Mouse (Mus musculus) testis, adult 2 months (tissue): ENCODE data around the gene Olfr1404. TPM values are rescaled to one million over a fixed set of nuclear protein-coding genes. Genes with fewer than 3 reads are reported as not detected.

Experiments used
- H3K27ac ChIP-seq: fragments of 200-500 bp; 2 replicates; pipeline ENCODE4 v1.5.1; 2012; ENCODE audit warnings: low read depth, low read length; ENCODE audit not compliant: control insufficient read depth, insufficient read depth
- H3K27me3 ChIP-seq: fragments of 200-500 bp; 2 replicates; pipeline ENCODE4 v1.6.1; 2012; ENCODE audit warnings: mild to moderate bottlenecking, low read length, moderate library complexity; ENCODE audit not compliant: control insufficient read depth, insufficient read depth
- H3K36me3 ChIP-seq: fragments of 200-500 bp; 2 replicates; pipeline ENCODE4 v1.6.1; 2012; ENCODE audit warnings: mild to moderate bottlenecking, low read length; ENCODE audit not compliant: control insufficient read depth, insufficient read depth
- H3K4me1 ChIP-seq: fragments of 200-500 bp; 2 replicates; pipeline ENCODE4 v1.6.1; 2012; ENCODE audit warnings: low read length; ENCODE audit not compliant: control insufficient read depth, insufficient read depth
- H3K4me3 ChIP-seq: fragments of 200-500 bp; 2 replicates; pipeline ENCODE4 v1.5.1; 2012; ENCODE audit warnings: low read depth, mild to moderate bottlenecking, low read length, moderate library complexity, mixed read lengths; ENCODE audit not compliant: control insufficient read depth
- CTCF ChIP-seq: fragments of 200-500 bp; IDR thresholded peaks from 2 replicates; pipeline ENCODE4 v1.5.1; 2012; ENCODE audit warnings: low read depth, mild to moderate bottlenecking, inconsistent platforms, low read length, moderate library complexity; ENCODE audit not compliant: control insufficient read depth, insufficient read depth, insufficient replicate concordance
- POLR2A ChIP-seq: fragments of 200-500 bp; IDR thresholded peaks from 2 replicates; pipeline ENCODE4 v1.6.1; 2012; ENCODE audit warnings: low read depth, mild to moderate bottlenecking, inconsistent platforms, low read length, moderate library complexity; ENCODE audit not compliant: control insufficient read depth
- polyA plus RNA-seq: library from polyadenylated mRNA; depleted of rRNA; stranded (reverse); fragments of >200 nt; gene quantifications from 2 replicates; pipeline ENCODE4 v1.2.3, GENCODE M21; 2012; rRNA removed

Gene Olfr1404
- polyA plus RNA-seq, 1 experiment: not detected

GRCm38 (mm10) chr1:173249888-173250287, 37.7 kb downstream of the Olfr1404 start:
- TF ChIP-seq CTCF: no peak
- TF ChIP-seq POLR2A: no peak
- no peak overlapping the region for H3K27ac ChIP-seq

DNA sequence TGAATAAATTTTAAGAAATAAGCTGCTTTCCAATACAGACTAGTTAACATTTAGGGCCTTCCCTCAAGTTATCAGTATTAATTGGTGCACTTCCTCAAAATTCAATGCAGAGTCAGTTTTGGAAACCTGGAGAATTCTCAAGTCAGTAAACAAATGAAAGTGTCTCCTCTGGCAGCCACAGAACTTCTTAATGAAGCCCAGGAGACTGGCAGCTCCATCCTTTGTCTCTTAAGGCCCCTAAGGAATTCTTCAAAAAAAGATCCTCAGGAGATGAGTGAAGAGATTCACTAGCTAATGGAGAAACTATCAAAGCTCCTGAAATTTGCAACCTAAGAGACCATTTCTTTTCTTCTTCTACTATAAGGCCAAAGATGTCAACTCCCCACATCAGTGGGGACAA, 53.5 kb downstream of the Olfr1404 start, which contains the start of gene Olfr418:
Olfr418 (plus strand) TSS at position 301 of the 400 bp plus-strand sequence.
- no peaks in the 10 kb centered on the region for H3K27me3 ChIP-seq
- no peak within 1 kb of the TSS for H3K27ac ChIP-seq
- TF ChIP-seq CTCF: no peak
- H3K4me1 ChIP-seq: no peaks in the 10 kb centered on the region
- no peak within 1 kb of the TSS for H3K4me3 ChIP-seq
- H3K36me3 ChIP-seq: no peaks in the 10 kb centered on the region

More at GRCm38 (mm10) chr1:173249888-173250287, 37.7 kb downstream of the Olfr1404 start:
- no peaks in the 10 kb centered on the region for H3K4me1 ChIP-seq
- no peak overlapping the region for H3K4me3 ChIP-seq
- no peaks in the 10 kb centered on the region for H3K36me3 ChIP-seq
- H3K27me3 ChIP-seq: no peaks in the 10 kb centered on the region

Other genes with a start within 250 kb of the Olfr1404 start
- gene Olfr1408, start 75.0 kb upstream of the Olfr1404 start, polyA plus RNA-seq: not detected in 2 replicates
- not detected in 2 replicates for gene Olfr1406, start 21.8 kb upstream of the Olfr1404 start, polyA plus RNA-seq
- not detected in 2 replicates for gene Olfr218, start 14.6 kb upstream of the Olfr1404 start, polyA plus RNA-seq
- not detected in 2 replicates for gene Fcer1a, start 14.8 kb downstream of the Olfr1404 start, polyA plus RNA-seq
- not detected in 2 replicates for gene Olfr418, start 53.6 kb downstream of the Olfr1404 start, polyA plus RNA-seq
- gene Mptx2, start 65.4 kb downstream of the Olfr1404 start, polyA plus RNA-seq: not detected in 2 replicates
- gene Ackr1, start 121.4 kb downstream of the Olfr1404 start, polyA plus RNA-seq: 0.23 and 0.26 TPM in 2 replicates
- 0.12 and 0.27 TPM in 2 replicates for gene Aim2, start 138.5 kb downstream of the Olfr1404 start, polyA plus RNA-seq
- gene Cadm3, start 155.3 kb downstream of the Olfr1404 start, polyA plus RNA-seq: 0.11 and 0.22 TPM in 2 replicates